Mouse (Mus musculus) MEL (cell line): ENCODE measurements around the gene Pknox2. TPM values are rescaled to one million over a fixed set of nuclear protein-coding genes. Genes with fewer than 3 reads are reported as not detected.

Experiments
- DNase-seq: peaks from one replicate; pipeline ENCODE4 v3.0.0; 2011; ENCODE audit warnings: low read depth, low spot score
- H3K27ac ChIP-seq: 2 replicates; pipeline ENCODE4 v1.5.1; 2012; ENCODE audit warnings: low read depth, mild to moderate bottlenecking, control low read depth, low read length, moderate library complexity; ENCODE audit not compliant: control insufficient read depth
- H3K27me3 ChIP-seq, 2 experiments: fragments of 150-350 bp in 1 of 2; sonication (generic) in 1 of 2; 2 replicates each; pipeline ENCODE4 v1.6.1; 2012; ENCODE audit warnings: low read length in 2 of 2, mild to moderate bottlenecking in 2 of 2, improper control_type of control experiment in 1 of 2, moderate library complexity in 1 of 2; ENCODE audit not compliant: insufficient read depth in 2 of 2, control insufficient read depth in 1 of 2
- H3K36me3 ChIP-seq, 2 experiments: 2 replicates each; pipeline ENCODE4 v1.6.1; 2012 to 2014; ENCODE audit warnings: low read length in 2 of 2, improper control_type of control experiment in 1 of 2, inconsistent platforms in 1 of 2, mild to moderate bottlenecking in 1 of 2; ENCODE audit not compliant: insufficient read depth in 2 of 2, control insufficient read depth in 1 of 2
- H3K4me1 ChIP-seq, 2 experiments: fragments of 150-350 bp in 1 of 2; sonication (generic) in 1 of 2; 2 replicates each; pipeline ENCODE4 v1.6.1; 2012; ENCODE audit warnings: low read length in 2 of 2, improper control_type of control experiment in 1 of 2, mild to moderate bottlenecking in 1 of 2; ENCODE audit not compliant: insufficient read depth in 2 of 2, control insufficient read depth in 1 of 2
- H3K4me3 ChIP-seq, 2 experiments: fragments of 150-350 bp in 1 of 2; sonication (generic) in 1 of 2; 2 replicates each; pipeline ENCODE4 v1.5.1; 2012; ENCODE audit warnings: low read depth in 2 of 2, low read length in 2 of 2, mild to moderate bottlenecking in 2 of 2, moderate library complexity in 2 of 2, control low read depth in 1 of 2, improper control_type of control experiment in 1 of 2; ENCODE audit not compliant: control insufficient read depth in 1 of 2, insufficient read depth in 1 of 2
- H3K79me2 ChIP-seq: 2 replicates; pipeline ENCODE4 v1.6.1; 2012; ENCODE audit warnings: mild to moderate bottlenecking, low read length, moderate library complexity; ENCODE audit not compliant: control insufficient read depth, poor library complexity, insufficient read depth
- H3K9ac ChIP-seq: 2 replicates; pipeline ENCODE4 v1.6.1; 2012; ENCODE audit warnings: low read depth, mild to moderate bottlenecking, control low read depth, low read length, moderate library complexity; ENCODE audit not compliant: control insufficient read depth, poor library complexity, severe bottlenecking
- H3K9me3 ChIP-seq: fragments of 150-350 bp; sonication (generic); replicated peaks from 2 replicates; pipeline ENCODE4 v1.6.1; 2012; ENCODE audit warnings: mild to moderate bottlenecking, low read length, improper control_type of control experiment, moderate library complexity; ENCODE audit not compliant: insufficient read depth
- CHD1 ChIP-seq: IDR thresholded peaks from 2 replicates; pipeline ENCODE4 v1.6.1; 2012; ENCODE audit warnings: low read depth, mild to moderate bottlenecking, inconsistent platforms, low read length, improper control_type of control experiment
- CHD2 ChIP-seq: IDR thresholded peaks from 2 replicates; pipeline ENCODE4 v1.6.1; 2011; ENCODE audit warnings: low read length, improper control_type of control experiment
- CTCF ChIP-seq, 3 experiments: IDR thresholded peaks in 2 of 3; conservative IDR thresholded peaks in 1 of 3; 2 replicates each; pipeline ENCODE4 v1.5.1; 2011 to 2012; ENCODE audit warnings: low read length in 3 of 3, low read depth in 2 of 3, mild to moderate bottlenecking in 2 of 3, improper control_type of control experiment in 1 of 3, inconsistent platforms in 1 of 3, mixed read lengths in 1 of 3, moderate library complexity in 1 of 3; ENCODE audit not compliant: control insufficient read depth in 1 of 3, insufficient read depth in 1 of 3, poor library complexity in 1 of 3, severe bottlenecking in 1 of 3
- EP300 ChIP-seq, 2 experiments: IDR thresholded peaks; 2 replicates each; pipeline ENCODE4 v1.6.1; 2011; ENCODE audit warnings: improper control_type of control experiment in 2 of 2, low read length in 2 of 2, low read depth in 1 of 2, mild to moderate bottlenecking in 1 of 2
- GATA1 ChIP-seq: IDR thresholded peaks from 2 replicates; pipeline ENCODE4 v1.6.1; 2011; ENCODE audit warnings: low read depth, low read length, improper control_type of control experiment
- HCFC1 ChIP-seq: IDR thresholded peaks from 2 replicates; pipeline ENCODE4 v1.6.1; 2012; ENCODE audit warnings: low read depth, mild to moderate bottlenecking, inconsistent platforms, low read length, improper control_type of control experiment, moderate library complexity
- JUND ChIP-seq: IDR thresholded peaks from 2 replicates; pipeline ENCODE4 v1.6.1; 2011; ENCODE audit warnings: low read depth, mild to moderate bottlenecking, improper control_type of control experiment, low read length
- MAZ ChIP-seq: IDR thresholded peaks from 2 replicates; pipeline ENCODE4 v1.6.1; 2012; ENCODE audit warnings: low read depth, mild to moderate bottlenecking, inconsistent platforms, low read length, improper control_type of control experiment
- MXI1 ChIP-seq: IDR thresholded peaks from 2 replicates; pipeline ENCODE4 v1.6.1; 2011; ENCODE audit warnings: mild to moderate bottlenecking, low read depth, low read length, improper control_type of control experiment
- MYB ChIP-seq: IDR thresholded peaks from 2 replicates; pipeline ENCODE4 v1.6.1; 2011; ENCODE audit warnings: mild to moderate bottlenecking, low read depth, low read length, improper control_type of control experiment
- POLR2A ChIP-seq, 2 experiments: IDR thresholded peaks; 2 replicates each; pipeline ENCODE4 v1.6.1; 2011 to 2012; ENCODE audit warnings: low read length in 2 of 2, mild to moderate bottlenecking in 2 of 2, control low read depth in 1 of 2, improper control_type of control experiment in 1 of 2, low read depth in 1 of 2, moderate library complexity in 1 of 2; ENCODE audit not compliant: control insufficient read depth in 1 of 2, insufficient read depth in 1 of 2, poor library complexity in 1 of 2
- POLR2AphosphoS2 ChIP-seq: IDR thresholded peaks from 2 replicates; pipeline ENCODE4 v1.6.1; 2011; ENCODE audit warnings: low read length, improper control_type of control experiment
- POLR2AphosphoS5 ChIP-seq: IDR thresholded peaks from 2 replicates; pipeline ENCODE4 v1.6.1; 2012; ENCODE audit warnings: low read depth, borderline replicate concordance, mild to moderate bottlenecking, inconsistent platforms, low read length, moderate library complexity, mixed read lengths
- RAD21 ChIP-seq: IDR thresholded peaks from 2 replicates; pipeline ENCODE4 v1.6.1; 2011; ENCODE audit warnings: mild to moderate bottlenecking, low read depth, low read length, improper control_type of control experiment
- RCOR1 ChIP-seq: IDR thresholded peaks from 2 replicates; pipeline ENCODE4 v1.6.1; 2012; ENCODE audit warnings: low read depth, mild to moderate bottlenecking, inconsistent platforms, low read length, improper control_type of control experiment
- SIN3A ChIP-seq: IDR thresholded peaks from 2 replicates; pipeline ENCODE4 v1.6.1; 2012; ENCODE audit warnings: low read length, improper control_type of control experiment, inconsistent platforms
- TBP ChIP-seq: IDR thresholded peaks from 2 replicates; pipeline ENCODE4 v1.8.0; 2011; ENCODE audit warnings: low read depth, low read length, improper control_type of control experiment
- UBTF ChIP-seq: IDR thresholded peaks from 2 replicates; pipeline ENCODE4 v1.6.1; 2012; ENCODE audit warnings: low read depth, mild to moderate bottlenecking, inconsistent platforms, low read length, improper control_type of control experiment, moderate library complexity, borderline replicate concordance; ENCODE audit not compliant: insufficient read depth
- ZKSCAN1 ChIP-seq: IDR thresholded peaks from 2 replicates; pipeline ENCODE4 v1.6.1; 2012; ENCODE audit warnings: low read depth, mild to moderate bottlenecking, inconsistent platforms, low read length, improper control_type of control experiment, moderate library complexity
- ZMIZ1 ChIP-seq: IDR thresholded peaks from 2 replicates; pipeline ENCODE4 v1.6.1; 2012; ENCODE audit warnings: low read depth, mild to moderate bottlenecking, inconsistent platforms, low read length, improper control_type of control experiment, moderate library complexity
- ZNF384 ChIP-seq: IDR thresholded peaks from 2 replicates; pipeline ENCODE4 v1.6.1; 2012; ENCODE audit warnings: low read depth, mild to moderate bottlenecking, inconsistent platforms, low read length, improper control_type of control experiment
- polyA plus RNA-seq, 2 experiments: library from polyadenylated mRNA; stranded (reverse) in 1 of 2; unstranded in 1 of 2; fragments of >175 nt in 1 of 2; fragments of >200 nt in 1 of 2; gene quantifications; 2 replicates each; pipeline versions ENCODE4 v1.2.1 to v1.2.4; 2012; ENCODE audit warnings: low replicate concordance in 2 of 2, low read depth in 1 of 2; ENCODE audit not compliant: insufficient read length in 2 of 2, insufficient read depth in 1 of 2, missing spikeins in 1 of 2
- total RNA-seq: library from RNA; depleted of rRNA; stranded (reverse); fragments of 300-350 nt; gene quantifications from 2 replicates; pipeline ENCODE4 v1.2.3, GENCODE M21; 2012

Gene Pknox2
- total and polyA plus RNA-seq, 3 experiments, result not detected

DNA sequence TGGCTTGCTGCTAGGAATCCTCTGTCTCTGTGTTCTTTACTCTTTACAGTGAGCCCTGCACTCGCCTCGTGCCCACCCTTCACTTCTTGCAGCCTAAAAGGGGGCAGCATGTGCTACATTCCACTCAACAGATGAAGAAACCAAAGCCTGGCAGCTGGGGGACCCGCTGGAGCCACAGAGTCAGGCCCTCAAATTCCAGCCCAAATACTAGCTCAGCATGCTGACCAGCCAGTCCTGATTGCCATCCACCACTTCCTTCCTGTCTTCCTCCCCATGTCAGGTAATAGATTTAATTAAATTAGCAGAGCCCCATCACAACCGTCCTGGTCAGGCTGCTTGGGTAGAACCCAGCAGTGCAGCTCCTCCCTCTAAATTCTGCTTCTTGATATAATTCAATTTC lies 5.1 kb downstream of the Pknox2 start:
- no peak for TF ChIP-seq POLR2AphosphoS5
- no peak for TF ChIP-seq GATA1
- TF ChIP-seq POLR2A (IDR thresholded peaks at IDR 0.05; ENCODE audit: control insufficient read depth in 1 of 2, insufficient read depth in 1 of 2, low read depth in 1 of 2, low read length in 2 of 2, poor library complexity in 1 of 2), result no peak
- TF ChIP-seq TBP, result no peak
- TF ChIP-seq ZMIZ1, result no peak
- TF ChIP-seq CHD1, result no peak
- TF ChIP-seq ZNF384, result no peak
- no peak for TF ChIP-seq HCFC1
- no peak for TF ChIP-seq POLR2AphosphoS2
- no peak for TF ChIP-seq JUND
- DNase-seq, result no peak
- H3K9me3 ChIP-seq, result no peaks in the 10 kb centered on the region
- no peak overlapping the region for H3K9ac ChIP-seq
- H3K4me3 ChIP-seq, result no peak overlapping the region
- no peaks in the 10 kb centered on the region for H3K36me3 ChIP-seq
- no peak overlapping the region for H3K27ac ChIP-seq
- H3K4me1 ChIP-seq, result no peaks in the 10 kb centered on the region
- H3K79me2 ChIP-seq, result no peaks in the 10 kb centered on the region
- peaks cover 0 to 2% of the 10 kb centered on the region in 2 experiments; a peak in 1 of 4 replicates for H3K27me3 ChIP-seq

DNA sequence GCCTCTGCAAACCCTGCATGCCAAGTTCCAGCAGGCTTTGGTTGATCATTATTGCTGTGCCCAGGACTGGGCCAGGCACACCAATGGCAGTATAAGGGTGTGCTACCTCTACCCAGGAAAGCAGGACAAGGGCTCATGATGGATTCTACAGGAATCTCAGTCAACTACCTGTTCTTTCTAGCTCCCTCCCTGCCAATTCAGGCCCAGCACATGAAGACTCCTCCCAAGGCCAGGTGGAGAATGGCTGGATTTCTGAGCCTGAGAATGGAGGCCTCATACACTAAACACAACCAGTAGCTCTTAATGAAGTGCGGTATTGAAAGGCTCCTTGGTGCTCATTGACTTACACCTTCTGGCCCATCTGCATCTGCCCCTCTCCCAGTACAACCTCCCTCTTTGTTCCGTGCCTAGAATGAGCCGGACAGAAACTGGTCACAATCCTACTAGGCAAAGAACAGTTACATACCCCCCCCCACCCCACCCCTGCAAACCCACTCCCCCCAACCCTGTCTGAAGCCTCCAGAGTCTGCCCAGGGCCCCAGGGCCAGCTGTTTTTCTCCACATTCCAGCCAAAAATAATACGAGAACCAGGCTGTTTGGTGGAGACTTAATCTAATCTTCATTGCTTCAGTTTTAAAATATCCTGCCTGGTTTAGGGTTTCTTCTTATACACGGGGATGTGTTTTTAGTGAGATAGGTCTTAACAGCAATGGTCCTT lies 6.6 kb downstream of the Pknox2 start:
- Histone ChIP-seq H3K36me3 (no peaks in the 10 kb centered on the region), H3K9me3 (no peaks in the 10 kb centered on the region), H3K4me3 (no peak overlapping the region), H3K27me3 (peaks cover 0 to 2% of the 10 kb centered on the region in 2 experiments; a peak in 1 of 4 replicates), H3K9ac (no peak overlapping the region), H3K79me2 (no peaks in the 10 kb centered on the region), H3K4me1 (no peaks in the 10 kb centered on the region), H3K27ac (no peak overlapping the region)
- no peak for DNase-seq
- no peak for TF ChIP-seq TBP
- no peak for TF ChIP-seq MAZ
- TF ChIP-seq MXI1, result no peak
- TF ChIP-seq POLR2AphosphoS2, result no peak
- TF ChIP-seq EP300 (IDR thresholded peaks at IDR 0.05; ENCODE audit: low read depth in 1 of 2, low read length in 2 of 2), result no peak
- TF ChIP-seq MYB, result no peak
- no peak for TF ChIP-seq RCOR1
- TF ChIP-seq CHD1, result no peak
- no peak for TF ChIP-seq ZKSCAN1
- no peak for TF ChIP-seq UBTF
- TF ChIP-seq ZMIZ1, result no peak
- no peak for TF ChIP-seq CHD2
- TF ChIP-seq RAD21, result no peak
- TF ChIP-seq POLR2A (IDR thresholded peaks at IDR 0.05; ENCODE audit: control insufficient read depth in 1 of 2, insufficient read depth in 1 of 2, low read depth in 1 of 2, low read length in 2 of 2, poor library complexity in 1 of 2), result no peak
- no peak for TF ChIP-seq SIN3A
- no peak for TF ChIP-seq CTCF (IDR thresholded peaks at IDR 0.05 in 2 of 3, conservative IDR thresholded peaks at IDR 0.05 in 1 of 3; ENCODE audit: control insufficient read depth in 1 of 3, insufficient read depth in 1 of 3, low read depth in 2 of 3, low read length in 3 of 3, poor library complexity in 1 of 3, severe bottlenecking in 1 of 3)
